Mouse (Mus musculus): ENCODE measurements around the gene Cdkn2d.

DNA sequence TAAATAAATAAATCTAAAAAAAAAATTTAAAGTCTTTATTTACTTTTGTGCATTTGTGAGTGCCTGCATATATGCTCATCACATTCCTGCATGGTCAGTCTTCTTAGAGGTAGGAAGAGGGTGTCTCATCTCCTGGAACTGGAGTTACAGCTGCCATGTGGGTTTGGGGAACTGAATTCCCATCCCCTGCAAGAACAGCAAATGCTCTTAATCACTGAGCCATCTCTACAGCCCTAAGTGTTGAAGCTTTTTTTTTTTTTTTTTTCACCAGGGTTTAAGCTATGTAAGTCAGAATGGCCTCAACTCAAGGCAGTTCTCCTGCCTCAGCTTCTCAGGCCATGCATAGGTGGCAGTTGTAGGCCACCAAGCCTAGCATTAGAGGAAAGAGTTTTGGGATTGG is 43.5 kb upstream of the Cdkn2d start:
- no peak for TF ChIP-seq CTCF (IDR thresholded peaks at IDR 0.05; ENCODE audit: low read depth, low read length)
- TF ChIP-seq TAL1 (conservative IDR thresholded peaks at IDR 0.05; ENCODE audit: low read depth, low read length): no peak
- TF ChIP-seq GATA1 (IDR thresholded peaks at IDR 0.05; ENCODE audit: borderline replicate concordance, low read length): no peak

All from G1E (cell line).